Mouse (Mus musculus): ENCODE results near the gene Ankrd44. TPM values are rescaled to one million over a fixed set of nuclear protein-coding genes. Genes with fewer than 3 reads are reported as not detected.

The Ankrd44 gene
- polyA plus RNA-seq, 1 experiment from 2014 or later = 6.3 TPM

GRCm38 (mm10) chr1:54859876-54860275 lies 66.3 kb downstream of the Ankrd44 start:
- Histone ChIP-seq H3K9ac (no peak overlapping the region), H3K27ac (replicated peaks) (no peak overlapping the region)
- no peak for ATAC-seq (ENCODE audit: extremely low read depth, insufficient number of reproducible peaks, low FRiP score, low TSS enrichment)

GRCm38 (mm10) chr1:54858898-54859297 lies 67.3 kb downstream of the Ankrd44 start:
- Histone ChIP-seq H3K9ac (no peak overlapping the region), H3K9me3 (no peaks in the 10 kb centered on the region; the same call in 1 of the 2 replicates), H3K36me3 (no peaks in the 10 kb centered on the region), H3K27ac (replicated peaks) (no peak overlapping the region), H3K4me2 (no peak overlapping the region), H3K4me1 (peaks cover 30% of the 10 kb centered on the region), H3K4me3 (no peak overlapping the region), H3K27me3 (replicated peaks) (no peaks in the 10 kb centered on the region)
- no peak for ATAC-seq (ENCODE audit: extremely low read depth, insufficient number of reproducible peaks, low FRiP score, low TSS enrichment)
- WGBS = 94% methylated on average over 2 of the region's 2 CpGs

More at GRCm38 (mm10) chr1:54859876-54860275, 66.3 kb downstream of the Ankrd44 start:
- Histone ChIP-seq H3K27me3 (replicated peaks) (no peaks in the 10 kb centered on the region), H3K4me1 (peaks cover 30% of the 10 kb centered on the region), H3K4me3 (no peak overlapping the region), H3K36me3 (no peaks in the 10 kb centered on the region), H3K4me2 (no peak overlapping the region), H3K9me3 (no peaks in the 10 kb centered on the region; the same call in 1 of the 2 replicates)

- no peaks in the 10 kb centered on the region for H3K27me3 ChIP-seq (replicated peaks)
- H3K27ac ChIP-seq (replicated peaks) = no peak overlapping the region
- H3K4me3 ChIP-seq = no peak overlapping the region
- H3K9ac ChIP-seq = no peak overlapping the region
- WGBS = 87% methylated on average over 7 of the region's 7 CpGs
- no peak overlapping the region for H3K4me2 ChIP-seq
- no peaks in the 10 kb centered on the region for H3K9me3 ChIP-seq
- ATAC-seq (ENCODE audit: extremely low read depth, insufficient number of reproducible peaks, low FRiP score, low TSS enrichment) = no peak
- H3K4me1 ChIP-seq = peaks cover 35% of the 10 kb centered on the region
- H3K36me3 ChIP-seq = no peaks in the 10 kb centered on the region
These were observed 69.7 kb downstream of the Ankrd44 start for GRCm38 (mm10) chr1:54856502-54856901.

- peaks cover 33% of the 10 kb centered on the region for H3K4me1 ChIP-seq
- no peaks in the 10 kb centered on the region for H3K27me3 ChIP-seq (replicated peaks)
- H3K36me3 ChIP-seq = no peaks in the 10 kb centered on the region
- H3K9me3 ChIP-seq = no peaks in the 10 kb centered on the region
- H3K9ac ChIP-seq = no peak overlapping the region
- WGBS = 69% methylated on average over 3 of the region's 3 CpGs
- no peak overlapping the region for H3K27ac ChIP-seq (replicated peaks)
- no peak overlapping the region for H3K4me3 ChIP-seq
- no peak for ATAC-seq (ENCODE audit: extremely low read depth, insufficient number of reproducible peaks, low FRiP score, low TSS enrichment)
- no peak overlapping the region for H3K4me2 ChIP-seq
These were observed 70.2 kb downstream of the Ankrd44 start for GRCm38 (mm10) chr1:54855970-54856369.

- Histone ChIP-seq H3K9ac (no peak overlapping the region), H3K9me3 (no peaks in the 10 kb centered on the region), H3K4me2 (no peak overlapping the region), H3K36me3 (no peaks in the 10 kb centered on the region), H3K27me3 (replicated peaks) (no peaks in the 10 kb centered on the region), H3K4me3 (no peak overlapping the region), H3K4me1 (peaks cover 19% of the 10 kb centered on the region), H3K27ac (replicated peaks) (no peak overlapping the region)
- WGBS = 77% methylated on average over 1 of the region's 1 CpGs
- ATAC-seq (ENCODE audit: extremely low read depth, insufficient number of reproducible peaks, low FRiP score, low TSS enrichment) = no peak
These were observed 71.8 kb downstream of the Ankrd44 start for GRCm38 (mm10) chr1:54854388-54854787.

- no peak overlapping the region for H3K9ac ChIP-seq
- no peak overlapping the region for H3K4me3 ChIP-seq
- 77% methylated on average over 11 of the region's 11 CpGs for WGBS
- peaks cover 15% of the 10 kb centered on the region for H3K4me1 ChIP-seq
- no peaks in the 10 kb centered on the region for H3K27me3 ChIP-seq (replicated peaks)
- no peaks in the 10 kb centered on the region for H3K9me3 ChIP-seq
- no peaks in the 10 kb centered on the region for H3K36me3 ChIP-seq
- ATAC-seq (ENCODE audit: extremely low read depth, insufficient number of reproducible peaks, low FRiP score, low TSS enrichment) = no peak
- no peak overlapping the region for H3K27ac ChIP-seq (replicated peaks)
- H3K4me2 ChIP-seq = no peak overlapping the region
These were observed 72.7 kb downstream of the Ankrd44 start for GRCm38 (mm10) chr1:54853311-54854000.

- H3K9me3 ChIP-seq = no peaks in the 10 kb centered on the region
- no peaks in the 10 kb centered on the region for H3K27me3 ChIP-seq (replicated peaks)
- WGBS = 66% methylated on average over 9 of the region's 9 CpGs
- no peak overlapping the region for H3K9ac ChIP-seq
- no peak for ATAC-seq (ENCODE audit: extremely low read depth, insufficient number of reproducible peaks, low FRiP score, low TSS enrichment)
- H3K4me3 ChIP-seq = no peak overlapping the region
- no peak overlapping the region for H3K4me2 ChIP-seq
- peaks cover 18% of the 10 kb centered on the region for H3K4me1 ChIP-seq
- no peak overlapping the region for H3K27ac ChIP-seq (replicated peaks)
- no peaks in the 10 kb centered on the region for H3K36me3 ChIP-seq
These were observed 74.6 kb downstream of the Ankrd44 start for GRCm38 (mm10) chr1:54851610-54852009.

- no peak overlapping the region for H3K27ac ChIP-seq (replicated peaks)
- no peak overlapping the region for H3K4me3 ChIP-seq
- H3K36me3 ChIP-seq = no peaks in the 10 kb centered on the region
- H3K27me3 ChIP-seq (replicated peaks) = no peaks in the 10 kb centered on the region
- WGBS = 67% methylated on average over 8 of the region's 8 CpGs
- H3K4me2 ChIP-seq = no peak overlapping the region
- no peak overlapping the region for H3K9ac ChIP-seq
- no peaks in the 10 kb centered on the region for H3K9me3 ChIP-seq
- peaks cover 20% of the 10 kb centered on the region for H3K4me1 ChIP-seq
- ATAC-seq (ENCODE audit: extremely low read depth, insufficient number of reproducible peaks, low FRiP score, low TSS enrichment) = no peak
These were observed 76.1 kb downstream of the Ankrd44 start for GRCm38 (mm10) chr1:54850077-54850476.

GRCm38 (mm10) chr1:54847238-54847637 lies 78.9 kb downstream of the Ankrd44 start:
- 80% methylated on average over 1 of the region's 1 CpGs for WGBS
- H3K4me2 ChIP-seq = no peak overlapping the region
- ATAC-seq (ENCODE audit: extremely low read depth, insufficient number of reproducible peaks, low FRiP score, low TSS enrichment) = no peak

GRCm38 (mm10) chr1:54846346-54847000 lies 79.7 kb downstream of the Ankrd44 start:
- peaks cover 31% of the 10 kb centered on the region for H3K4me1 ChIP-seq
- H3K9me3 ChIP-seq = no peaks in the 10 kb centered on the region
- H3K27me3 ChIP-seq (replicated peaks) = no peaks in the 10 kb centered on the region
- H3K36me3 ChIP-seq = no peaks in the 10 kb centered on the region
- no peak overlapping the region for H3K27ac ChIP-seq (replicated peaks)
- no peak overlapping the region for H3K4me2 ChIP-seq
- no peak for ATAC-seq (ENCODE audit: extremely low read depth, insufficient number of reproducible peaks, low FRiP score, low TSS enrichment)
- no peak overlapping the region for H3K4me3 ChIP-seq
- WGBS = 73% methylated on average over 5 of the region's 5 CpGs
- no peak overlapping the region for H3K9ac ChIP-seq

More at GRCm38 (mm10) chr1:54847238-54847637, 78.9 kb downstream of the Ankrd44 start:
- Histone ChIP-seq H3K4me1 (peaks cover 34% of the 10 kb centered on the region), H3K9me3 (no peaks in the 10 kb centered on the region), H3K9ac (no peak overlapping the region), H3K4me3 (no peak overlapping the region), H3K36me3 (no peaks in the 10 kb centered on the region), H3K27me3 (replicated peaks) (no peaks in the 10 kb centered on the region), H3K27ac (replicated peaks) (no peak overlapping the region)

GRCm38 (mm10) chr1:54844361-54844760 lies 81.8 kb downstream of the Ankrd44 start:
- H3K9me3 ChIP-seq = no peaks in the 10 kb centered on the region
- WGBS = 63% methylated on average over 1 of the region's 1 CpGs
- H3K4me1 ChIP-seq = peaks cover 41% of the 10 kb centered on the region
- H3K36me3 ChIP-seq = no peaks in the 10 kb centered on the region
- no peak overlapping the region for H3K4me2 ChIP-seq
- H3K9ac ChIP-seq = no peak overlapping the region
- no peak overlapping the region for H3K4me3 ChIP-seq
- no peak for ATAC-seq (ENCODE audit: extremely low read depth, insufficient number of reproducible peaks, low FRiP score, low TSS enrichment)
- H3K27ac ChIP-seq (replicated peaks) = no peak overlapping the region
- H3K27me3 ChIP-seq (replicated peaks) = no peaks in the 10 kb centered on the region
